Mouse (Mus musculus): ENCODE measurements at regions not wholly inside any gene's neighbourhood (a gene's known extent, or its start where the extent isn't known, plus 50 kb on each side); places are given as distances from the start of the nearest gene placed in this dataset.

- Histone ChIP-seq H3K9ac (no peak overlapping the region), H3K9me3 (no peaks in the 10 kb centered on the region), H3K4me1 (replicated peaks) (peaks cover 23% of the 10 kb centered on the region), H3K36me3 (no peaks in the 10 kb centered on the region), H3K27me3 (no peaks in the 10 kb centered on the region), H3K4me2 (0 out of 2 replicates have a peak overlapping the region, but pooled peaks have one; percentile 76), H3K27ac (replicated peaks) (0 out of 2 replicates have a peak overlapping the region, but pooled peaks have one; percentile 84), H3K4me3 (no peak overlapping the region)
- 0 out of 2 replicates have a peak, but pooled peaks have one; percentile 12 for ATAC-seq (ENCODE audit: low FRiP score, low read depth)
- WGBS, result 35% methylated on average over 4 of the region's 4 CpGs
Observed at GRCm38 (mm10) chr15:37134386-37134785, 126.8 kb upstream of the Zfp706 start.

- peak; percentile 70 for ATAC-seq (ENCODE audit: low FRiP score, low read depth)
Observed at GRCm38 (mm10) chr15:37133916-37134315, 126.3 kb upstream of the Zfp706 start.

GRCm38 (mm10) chr15:37127681-37128080 is 120.1 kb upstream of the Zfp706 start:
- no peak overlapping the region for H3K4me3 ChIP-seq
- 77% methylated on average over 7 of the region's 7 CpGs for WGBS

More at GRCm38 (mm10) chr15:37133916-37134315, 126.3 kb upstream of the Zfp706 start:
- Histone ChIP-seq H3K4me3 (no peak overlapping the region), H3K4me1 (replicated peaks) (peaks cover 23% of the 10 kb centered on the region), H3K4me2 (no peak overlapping the region), H3K27ac (replicated peaks) (no peak overlapping the region), H3K36me3 (no peaks in the 10 kb centered on the region), H3K9me3 (no peaks in the 10 kb centered on the region), H3K27me3 (no peaks in the 10 kb centered on the region), H3K9ac (no peak overlapping the region)
- 31% methylated on average over 5 of the region's 5 CpGs for WGBS

GRCm38 (mm10) chr15:37127170-37127569 is 119.6 kb upstream of the Zfp706 start:
- WGBS, result 91% methylated on average over 4 of the region's 4 CpGs

More at GRCm38 (mm10) chr15:37127681-37128080, 120.1 kb upstream of the Zfp706 start:
- Histone ChIP-seq H3K27me3 (no peaks in the 10 kb centered on the region), H3K9ac (no peak overlapping the region), H3K4me2 (no peak overlapping the region), H3K9me3 (no peaks in the 10 kb centered on the region), H3K36me3 (no peaks in the 10 kb centered on the region), H3K27ac (replicated peaks) (no peak overlapping the region), H3K4me1 (replicated peaks) (no peaks in the 10 kb centered on the region)
- no peak for ATAC-seq (ENCODE audit: low FRiP score, low read depth)

GRCm38 (mm10) chr15:37125823-37126222 is 118.2 kb upstream of the Zfp706 start:
- Histone ChIP-seq H3K36me3 (no peaks in the 10 kb centered on the region), H3K4me1 (replicated peaks) (no peaks in the 10 kb centered on the region), H3K4me3 (no peak overlapping the region), H3K9ac (no peak overlapping the region), H3K9me3 (no peaks in the 10 kb centered on the region), H3K27me3 (no peaks in the 10 kb centered on the region), H3K27ac (replicated peaks) (no peak overlapping the region), H3K4me2 (no peak overlapping the region)
- 79% methylated on average over 4 of the region's 4 CpGs for WGBS
- no peak for ATAC-seq (ENCODE audit: low FRiP score, low read depth)

More at GRCm38 (mm10) chr15:37127170-37127569, 119.6 kb upstream of the Zfp706 start:
- Histone ChIP-seq H3K4me3 (no peak overlapping the region), H3K27me3 (no peaks in the 10 kb centered on the region), H3K9ac (no peak overlapping the region), H3K4me2 (no peak overlapping the region), H3K4me1 (replicated peaks) (no peaks in the 10 kb centered on the region), H3K36me3 (no peaks in the 10 kb centered on the region), H3K27ac (replicated peaks) (no peak overlapping the region), H3K9me3 (no peaks in the 10 kb centered on the region)
- no peak for ATAC-seq (ENCODE audit: low FRiP score, low read depth)

- ATAC-seq (ENCODE audit: low FRiP score, low read depth), result no peak
- Histone ChIP-seq H3K4me3 (no peak overlapping the region), H3K9ac (no peak overlapping the region), H3K9me3 (no peaks in the 10 kb centered on the region), H3K4me2 (no peak overlapping the region), H3K27me3 (no peaks in the 10 kb centered on the region), H3K4me1 (replicated peaks) (no peaks in the 10 kb centered on the region), H3K27ac (replicated peaks) (no peak overlapping the region), H3K36me3 (no peaks in the 10 kb centered on the region)
- WGBS, result 90% methylated on average over 2 of the region's 2 CpGs
Observed at GRCm38 (mm10) chr15:37124951-37125350, 117.4 kb upstream of the Zfp706 start.

- Histone ChIP-seq H3K4me2 (no peak overlapping the region), H3K36me3 (no peaks in the 10 kb centered on the region), H3K4me1 (replicated peaks) (no peaks in the 10 kb centered on the region), H3K27me3 (no peaks in the 10 kb centered on the region), H3K27ac (replicated peaks) (no peak overlapping the region), H3K9ac (no peak overlapping the region), H3K4me3 (no peak overlapping the region), H3K9me3 (no peaks in the 10 kb centered on the region)
- ATAC-seq (ENCODE audit: low FRiP score, low read depth), result no peak
- 77% methylated on average over 7 of the region's 7 CpGs for WGBS
Observed at GRCm38 (mm10) chr15:37124299-37124698, 116.7 kb upstream of the Zfp706 start.

GRCm38 (mm10) chr15:37120381-37120780 is 112.8 kb upstream of the Zfp706 start:
- Histone ChIP-seq H3K4me1 (replicated peaks) (no peaks in the 10 kb centered on the region), H3K27ac (replicated peaks) (no peak overlapping the region), H3K27me3 (no peaks in the 10 kb centered on the region), H3K9ac (no peak overlapping the region), H3K9me3 (no peaks in the 10 kb centered on the region), H3K4me2 (no peak overlapping the region), H3K36me3 (no peaks in the 10 kb centered on the region), H3K4me3 (no peak overlapping the region)
- WGBS, result 20% methylated on average over 6 of the region's 6 CpGs
- ATAC-seq (ENCODE audit: low FRiP score, low read depth), result peak; percentile 48; the same call in 1 of the 2 replicates

- Histone ChIP-seq H3K4me2 (no peak overlapping the region), H3K9me3 (peaks cover 5% of the 10 kb centered on the region), H3K27ac (replicated peaks) (no peak overlapping the region), H3K36me3 (0 out of 2 replicates have a peak, but pooled peaks cover 3% of the 10 kb centered on the region), H3K4me1 (replicated peaks) (no peaks in the 10 kb centered on the region), H3K9ac (no peak overlapping the region), H3K4me3 (no peak overlapping the region), H3K27me3 (no peaks in the 10 kb centered on the region)
- no peak for ATAC-seq (ENCODE audit: low FRiP score, low read depth)
- 11% methylated on average over 8 of the region's 8 CpGs for WGBS
Observed at GRCm38 (mm10) chr15:37114119-37114518, 106.5 kb upstream of the Zfp706 start.

GRCm38 (mm10) chr15:37110462-37110861 is 102.9 kb upstream of the Zfp706 start:
- ATAC-seq (ENCODE audit: low FRiP score, low read depth), result no peak

GRCm38 (mm10) chr15:37102035-37102555 is 94.5 kb upstream of the Zfp706 start:
- Histone ChIP-seq H3K27me3 (no peaks in the 10 kb centered on the region), H3K4me3 (no peak overlapping the region), H3K4me2 (no peak overlapping the region), H3K27ac (replicated peaks) (no peak overlapping the region), H3K4me1 (replicated peaks) (peaks cover 5% of the 10 kb centered on the region), H3K9me3 (no peaks in the 10 kb centered on the region), H3K36me3 (no peaks in the 10 kb centered on the region), H3K9ac (no peak overlapping the region)
- 55% methylated on average over 2 of the region's 2 CpGs for WGBS
- peak; percentile 59; the same call in 1 of the 2 replicates for ATAC-seq (ENCODE audit: low FRiP score, low read depth)

More at GRCm38 (mm10) chr15:37110462-37110861, 102.9 kb upstream of the Zfp706 start:
- 0 out of 2 replicates have a peak, but pooled peaks cover 3% of the 10 kb centered on the region for H3K36me3 ChIP-seq
- H3K4me3 ChIP-seq, result no peak overlapping the region
- H3K4me2 ChIP-seq, result no peak overlapping the region
- no peaks in the 10 kb centered on the region for H3K27me3 ChIP-seq
- no peak overlapping the region for H3K9ac ChIP-seq
- peaks cover 5% of the 10 kb centered on the region for H3K9me3 ChIP-seq
- no peaks in the 10 kb centered on the region for H3K4me1 ChIP-seq (replicated peaks)
- H3K27ac ChIP-seq (replicated peaks), result no peak overlapping the region
- WGBS, result 95% methylated on average over 14 of the region's 14 CpGs

- Histone ChIP-seq H3K4me1 (replicated peaks) (peaks cover 5% of the 10 kb centered on the region), H3K9me3 (no peaks in the 10 kb centered on the region), H3K27ac (replicated peaks) (no peak overlapping the region), H3K4me3 (no peak overlapping the region), H3K4me2 (no peak overlapping the region), H3K9ac (no peak overlapping the region), H3K36me3 (no peaks in the 10 kb centered on the region), H3K27me3 (no peaks in the 10 kb centered on the region)
- no peak for ATAC-seq (ENCODE audit: low FRiP score, low read depth)
- 97% methylated on average over 1 of the region's 1 CpGs for WGBS
Observed at GRCm38 (mm10) chr15:37101419-37101818, 93.8 kb upstream of the Zfp706 start.
